Mouse (Mus musculus): Measurements from ENCODE around the gene Wdr82. TPM values are rescaled to one million over a fixed set of nuclear protein-coding genes. Genes with fewer than 3 reads are reported as not detected.

Gene Wdr82
- total and polyA plus RNA-seq, 3 experiments = 30.5 to 37.0 (median 35.1) TPM

- no peak for DNase-seq
- intact Hi-C loops (cut with DNase I) = loop anchor here (5.0 kb wide), 1 partner anchor 55 kb away; no protein-coding TSS in a partner anchor
- no peak overlapping the region for H3K4me3 ChIP-seq
- H3K9ac ChIP-seq (ENCODE audit: low read depth, low read length) = no peak overlapping the region
- no peak for TF ChIP-seq CTCF (IDR thresholded peaks at IDR 0.05)
- no peak for TF ChIP-seq POLR2A (IDR thresholded peaks at IDR 0.05; ENCODE audit: insufficient read depth, low read depth, low read length)
- TF ChIP-seq EP300 (IDR thresholded peaks at IDR 0.05; ENCODE audit: insufficient read depth, low read depth, low read length) = no peak
- H3K27ac ChIP-seq = no peak overlapping the region
- H3K36me3 ChIP-seq (ENCODE audit: control insufficient read depth, insufficient read depth, low read length) = no peaks in the 10 kb centered on the region
- WGBS = 80% methylated on average over 21 of the region's 21 CpGs
- no peaks in the 10 kb centered on the region for H3K79me2 ChIP-seq (replicated peaks; ENCODE audit: control insufficient read depth, insufficient read depth, low read length)
- H3K27me3 ChIP-seq (ENCODE audit: control insufficient read depth, insufficient read depth, low read length) = no peaks in the 10 kb centered on the region
- H3K4me1 ChIP-seq (ENCODE audit: control insufficient read depth, insufficient read depth, low read length) = no peaks in the 10 kb centered on the region; the same call in 1 of the 2 replicates
These were observed 13.7 kb upstream of the Wdr82 start for GRCm38 (mm10) chr9:106156921-106157622.

GRCm38 (mm10) chr9:106157623-106157925 lies 13.2 kb upstream of the Wdr82 start:
- 82% methylated on average over 10 of the region's 10 CpGs for WGBS
- Histone ChIP-seq H3K36me3 (ENCODE audit: control insufficient read depth, insufficient read depth, low read length) (no peaks in the 10 kb centered on the region), H3K4me3 (no peak overlapping the region), H3K27ac (no peak overlapping the region), H3K4me1 (ENCODE audit: control insufficient read depth, insufficient read depth, low read length) (no peaks in the 10 kb centered on the region; the same call in 1 of the 2 replicates), H3K79me2 (replicated peaks; ENCODE audit: control insufficient read depth, insufficient read depth, low read length) (no peaks in the 10 kb centered on the region), H3K9ac (ENCODE audit: low read depth, low read length) (no peak overlapping the region), H3K27me3 (ENCODE audit: control insufficient read depth, insufficient read depth, low read length) (no peaks in the 10 kb centered on the region)
- DNase-seq = no peak
- intact Hi-C loops (cut with DNase I) = loop anchor here (5.0 kb wide), 1 partner anchor 55 kb away; no protein-coding TSS in a partner anchor
- TF ChIP-seq POLR2A (IDR thresholded peaks at IDR 0.05; ENCODE audit: insufficient read depth, low read depth, low read length) = no peak
- TF ChIP-seq CTCF (IDR thresholded peaks at IDR 0.05) = no peak
- TF ChIP-seq EP300 (IDR thresholded peaks at IDR 0.05; ENCODE audit: insufficient read depth, low read depth, low read length) = no peak

- intact Hi-C loops (cut with DNase I) = loop anchor here (5.0 kb wide), 1 partner anchor 54 kb away; no protein-coding TSS in a partner anchor
- Histone ChIP-seq H3K27me3 (ENCODE audit: control insufficient read depth, insufficient read depth, low read length) (no peaks in the 10 kb centered on the region), H3K9ac (ENCODE audit: low read depth, low read length) (no peak within 1 kb of the TSS), H3K27ac (no peak within 1 kb of the TSS), H3K4me3 (no peak within 1 kb of the TSS), H3K4me1 (ENCODE audit: control insufficient read depth, insufficient read depth, low read length) (no peaks in the 10 kb centered on the region; the same call in 1 of the 2 replicates), H3K79me2 (replicated peaks; ENCODE audit: control insufficient read depth, insufficient read depth, low read length) (no peaks in the 10 kb centered on the region), H3K36me3 (ENCODE audit: control insufficient read depth, insufficient read depth, low read length) (no peaks in the 10 kb centered on the region)
- TF ChIP-seq POLR2A (IDR thresholded peaks at IDR 0.05; ENCODE audit: insufficient read depth, low read depth, low read length) (no peak), EP300 (IDR thresholded peaks at IDR 0.05; ENCODE audit: insufficient read depth, low read depth, low read length) (no peak), CTCF (IDR thresholded peaks at IDR 0.05) (no peak)
- 73% methylated on average over 6 of the region's 6 CpGs for WGBS
- DNase-seq = no peak
These were observed 12.7 kb upstream of the Wdr82 start, which contains the start of gene Glyctk for GRCm38 (mm10) chr9:106158037-106158491. Glyctk (minus strand) TSS chr9:106158138.

- Histone ChIP-seq H3K9ac (ENCODE audit: low read depth, low read length) (no peak overlapping the region), H3K36me3 (ENCODE audit: control insufficient read depth, insufficient read depth, low read length) (no peaks in the 10 kb centered on the region), H3K4me1 (ENCODE audit: control insufficient read depth, insufficient read depth, low read length) (no peaks in the 10 kb centered on the region; the same call in 1 of the 2 replicates), H3K27me3 (ENCODE audit: control insufficient read depth, insufficient read depth, low read length) (no peaks in the 10 kb centered on the region), H3K27ac (peak overlapping the region; percentile 100), H3K79me2 (replicated peaks; ENCODE audit: control insufficient read depth, insufficient read depth, low read length) (no peaks in the 10 kb centered on the region), H3K4me3 (peak overlapping the region; percentile 80)
- TF ChIP-seq CTCF (IDR thresholded peaks at IDR 0.05) (no peak), POLR2A (IDR thresholded peaks at IDR 0.05; ENCODE audit: insufficient read depth, low read depth, low read length) (no peak)
- intact Hi-C loops (cut with DNase I) = loop anchor here (1.0 to 5.0 kb wide), 2 partner anchors 11 to 53 kb away; partner anchors contain the start of gene Wdr82
- no peak for DNase-seq
- WGBS = 82% methylated on average over 9 of the region's 9 CpGs
These were observed 11.5 kb upstream of the Wdr82 start for GRCm38 (mm10) chr9:106159237-106159636.

- Histone ChIP-seq H3K9ac (ENCODE audit: low read depth, low read length) (peak overlapping the region; percentile 70), H3K4me3 (peak overlapping the region; percentile 80), H3K27ac (peak overlapping the region; percentile 100), H3K27me3 (ENCODE audit: control insufficient read depth, insufficient read depth, low read length) (no peaks in the 10 kb centered on the region), H3K4me1 (ENCODE audit: control insufficient read depth, insufficient read depth, low read length) (no peaks in the 10 kb centered on the region; the same call in 1 of the 2 replicates), H3K79me2 (replicated peaks; ENCODE audit: control insufficient read depth, insufficient read depth, low read length) (no peaks in the 10 kb centered on the region), H3K36me3 (ENCODE audit: control insufficient read depth, insufficient read depth, low read length) (no peaks in the 10 kb centered on the region)
- intact Hi-C loops (cut with DNase I) = loop anchor here (1.0 to 5.0 kb wide), 3 partner anchors 10 to 52 kb away; partner anchors contain the start of genes Ppm1m and Wdr82
- under 1% methylated on average over 24 of the region's 24 CpGs for WGBS
- DNase-seq = peak; percentile 95 to 97
- TF ChIP-seq POLR2A (IDR thresholded peaks at IDR 0.05; ENCODE audit: insufficient read depth, low read depth, low read length) = peak; percentile 87
- TF ChIP-seq CTCF (IDR thresholded peaks at IDR 0.05) = no peak
- TF ChIP-seq EP300 (IDR thresholded peaks at IDR 0.05; ENCODE audit: insufficient read depth, low read depth, low read length) = peak; percentile 72
These were observed 10.9 kb upstream of the Wdr82 start for GRCm38 (mm10) chr9:106159784-106160301.

GRCm38 (mm10) chr9:106160426-106160825 lies 10.3 kb upstream of the Wdr82 start:
- Histone ChIP-seq H3K9ac (ENCODE audit: low read depth, low read length) (peak overlapping the region; percentile 70), H3K36me3 (ENCODE audit: control insufficient read depth, insufficient read depth, low read length) (no peaks in the 10 kb centered on the region), H3K4me1 (ENCODE audit: control insufficient read depth, insufficient read depth, low read length) (no peaks in the 10 kb centered on the region; the same call in 1 of the 2 replicates), H3K27ac (peak overlapping the region; percentile 100), H3K4me3 (peak overlapping the region; percentile 80), H3K79me2 (replicated peaks; ENCODE audit: control insufficient read depth, insufficient read depth, low read length) (no peaks in the 10 kb centered on the region), H3K27me3 (ENCODE audit: control insufficient read depth, insufficient read depth, low read length) (no peaks in the 10 kb centered on the region)
- TF ChIP-seq EP300 (IDR thresholded peaks at IDR 0.05; ENCODE audit: insufficient read depth, low read depth, low read length) = no peak
- no peak for TF ChIP-seq CTCF (IDR thresholded peaks at IDR 0.05)
- TF ChIP-seq POLR2A (IDR thresholded peaks at IDR 0.05; ENCODE audit: insufficient read depth, low read depth, low read length) = no peak
- 29% methylated on average over 5 of the region's 5 CpGs for WGBS
- DNase-seq = no peak
- intact Hi-C loops (cut with DNase I) = loop anchor here (5.0 kb wide), 1 partner anchor 37 kb away; the partner anchor contains the start of gene Ppm1m

Measured in heart, adult 2 months (tissue).